Mouse (Mus musculus): ENCODE results near the gene Ppp2r5c. TPM values are rescaled to one million over a fixed set of nuclear protein-coding genes. Genes with fewer than 3 reads are reported as not detected.

Gene Ppp2r5c
- polyA plus RNA-seq, 1 experiment = 59.4 TPM

DNA sequence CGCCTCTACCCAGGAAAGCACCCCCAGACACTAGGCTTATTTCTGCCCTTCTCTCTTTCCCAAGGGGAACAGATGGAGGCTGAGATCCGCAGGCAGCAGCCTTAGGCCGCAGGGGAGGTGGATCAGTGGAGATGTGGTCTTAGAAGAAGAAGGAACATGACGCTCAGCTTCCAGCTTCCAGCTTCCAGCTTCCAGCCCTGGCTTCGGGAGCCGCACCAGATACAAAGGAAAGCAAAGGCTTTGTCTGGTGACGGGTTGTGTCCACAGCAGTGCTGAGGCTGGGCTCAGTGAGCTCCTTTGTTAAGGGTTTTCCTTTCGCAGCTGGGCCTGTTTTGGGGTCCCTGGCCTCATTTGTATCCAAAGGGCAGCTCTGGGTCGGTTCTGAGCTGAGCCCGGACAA lies 16.9 kb upstream of the Ppp2r5c start:
- Histone ChIP-seq H3K4me1 (ENCODE audit: control insufficient read depth, insufficient read depth, low read length) (no peaks in the 10 kb centered on the region), H3K27ac (ENCODE audit: control insufficient read depth, insufficient read depth, low read depth, low read length, poor library complexity) (no peak overlapping the region), H3K4me3 (replicated peaks; ENCODE audit: control insufficient read depth, low read depth, low read length) (no peak overlapping the region)
- no peak for TF ChIP-seq CTCF (IDR thresholded peaks at IDR 0.05; ENCODE audit: control insufficient read depth, insufficient read depth, low read length)
- no peak for TF ChIP-seq POLR2A (IDR thresholded peaks at IDR 0.05; ENCODE audit: borderline replicate concordance, control insufficient read depth, low read depth, low read length)
- 87% methylated on average over 10 of the region's 10 CpGs for WGBS

DNA sequence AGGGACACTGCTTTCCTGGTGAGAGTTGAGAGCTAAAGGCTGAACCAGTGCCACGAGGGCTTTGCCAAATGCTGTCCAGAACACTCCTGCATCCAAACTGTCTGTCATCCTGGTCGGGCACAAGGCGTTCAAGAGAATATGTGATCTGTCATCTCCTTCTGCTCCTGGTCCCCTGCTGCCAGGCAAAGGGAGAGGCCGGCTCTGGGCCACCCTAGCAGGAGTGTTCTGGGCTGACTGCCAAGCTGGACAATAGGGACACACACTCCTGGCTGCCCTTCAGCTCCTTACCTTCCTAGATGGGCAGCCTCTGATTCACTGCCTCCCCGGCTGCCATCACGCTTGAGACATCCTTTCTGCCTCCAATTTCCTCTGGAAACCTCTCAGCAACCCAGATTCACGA lies 15.1 kb upstream of the Ppp2r5c start:
- peaks cover 2% of the 10 kb centered on the region for H3K4me1 ChIP-seq (ENCODE audit: control insufficient read depth, insufficient read depth, low read length)
- TF ChIP-seq POLR2A (IDR thresholded peaks at IDR 0.05; ENCODE audit: borderline replicate concordance, control insufficient read depth, low read depth, low read length) (no peak), CTCF (IDR thresholded peaks at IDR 0.05; ENCODE audit: control insufficient read depth, insufficient read depth, low read length) (no peak)
- H3K4me3 ChIP-seq (replicated peaks; ENCODE audit: control insufficient read depth, low read depth, low read length) = no peak overlapping the region
- WGBS = 64% methylated on average over 7 of the region's 7 CpGs
- H3K27ac ChIP-seq (ENCODE audit: control insufficient read depth, insufficient read depth, low read depth, low read length, poor library complexity) = no peak overlapping the region

- Histone ChIP-seq H3K4me3 (replicated peaks; ENCODE audit: control insufficient read depth, low read depth, low read length) (peak overlapping the region; percentile 36), H3K27ac (ENCODE audit: control insufficient read depth, insufficient read depth, low read depth, low read length, poor library complexity) (peak overlapping the region; percentile 64)
Observed at GRCm38 (mm10) chr12:110436638-110437366, 10.1 kb upstream of the Ppp2r5c start.

DNA sequence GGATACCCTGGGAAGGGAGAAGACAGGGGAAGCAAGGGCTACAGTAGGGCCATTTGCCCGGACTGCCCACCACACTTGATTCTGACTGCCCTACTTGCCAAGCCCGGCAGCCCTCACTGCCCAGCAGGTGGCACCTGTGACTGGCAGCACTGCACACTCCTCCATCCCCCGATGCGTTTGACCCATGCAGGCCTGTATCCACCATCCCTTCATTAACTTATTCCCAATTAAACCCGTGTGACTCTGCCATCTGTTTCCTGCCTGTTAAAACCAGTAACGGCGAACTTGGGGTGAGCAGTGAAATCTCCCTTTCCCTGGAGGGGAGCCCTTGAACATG lies 9.6 kb upstream of the Ppp2r5c start:
- Histone ChIP-seq H3K27ac (ENCODE audit: control insufficient read depth, insufficient read depth, low read depth, low read length, poor library complexity) (peak overlapping the region; percentile 64), H3K4me3 (replicated peaks; ENCODE audit: control insufficient read depth, low read depth, low read length) (no peak overlapping the region), H3K4me1 (ENCODE audit: control insufficient read depth, insufficient read depth, low read length) (peaks cover 6% of the 10 kb centered on the region)
- WGBS = 12% methylated on average over 7 of the region's 7 CpGs
- TF ChIP-seq POLR2A (IDR thresholded peaks at IDR 0.05; ENCODE audit: borderline replicate concordance, control insufficient read depth, low read depth, low read length) (no peak), CTCF (IDR thresholded peaks at IDR 0.05; ENCODE audit: control insufficient read depth, insufficient read depth, low read length) (peak; percentile 66)

More at GRCm38 (mm10) chr12:110436638-110437366, 10.1 kb upstream of the Ppp2r5c start:
- WGBS = 11% methylated on average over 9 of the region's 9 CpGs
- H3K4me1 ChIP-seq (ENCODE audit: control insufficient read depth, insufficient read depth, low read length) = peaks cover 6% of the 10 kb centered on the region
- TF ChIP-seq CTCF (IDR thresholded peaks at IDR 0.05; ENCODE audit: control insufficient read depth, insufficient read depth, low read length) (no peak), POLR2A (IDR thresholded peaks at IDR 0.05; ENCODE audit: borderline replicate concordance, control insufficient read depth, low read depth, low read length) (no peak)

GRCm38 (mm10) chr12:110438367-110438973 lies 8.4 kb upstream of the Ppp2r5c start:
- Histone ChIP-seq H3K4me1 (ENCODE audit: control insufficient read depth, insufficient read depth, low read length) (peaks cover 11% of the 10 kb centered on the region), H3K4me3 (replicated peaks; ENCODE audit: control insufficient read depth, low read depth, low read length) (no peak overlapping the region), H3K27ac (ENCODE audit: control insufficient read depth, insufficient read depth, low read depth, low read length, poor library complexity) (no peak overlapping the region)
- TF ChIP-seq POLR2A (IDR thresholded peaks at IDR 0.05; ENCODE audit: borderline replicate concordance, control insufficient read depth, low read depth, low read length) = no peak
- TF ChIP-seq CTCF (IDR thresholded peaks at IDR 0.05; ENCODE audit: control insufficient read depth, insufficient read depth, low read length) = peak; percentile 54
- WGBS = 39% methylated on average over 5 of the region's 5 CpGs

DNA sequence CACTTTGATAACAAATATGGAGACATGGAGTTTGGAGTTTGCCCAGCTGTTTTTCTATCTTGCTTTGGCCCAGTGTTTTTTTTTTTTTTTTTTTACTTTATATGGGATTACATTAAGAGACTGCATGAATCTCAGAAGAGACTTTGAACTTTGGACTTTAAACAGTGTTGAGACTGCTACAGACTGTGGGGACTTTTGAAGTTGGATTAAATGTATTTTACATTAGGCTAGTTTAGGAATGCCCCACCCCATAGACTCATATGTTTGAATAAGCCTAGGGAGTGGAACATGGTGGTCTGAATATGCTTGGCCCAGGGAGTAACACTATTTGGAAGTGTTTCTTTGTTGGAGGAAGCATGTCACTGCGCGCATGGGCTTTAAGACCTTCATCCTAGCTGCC lies 4.7 kb upstream of the Ppp2r5c start:
- Histone ChIP-seq H3K27ac (ENCODE audit: control insufficient read depth, insufficient read depth, low read depth, low read length, poor library complexity) (no peak overlapping the region; the same call in 1 of the 2 replicates), H3K4me1 (ENCODE audit: control insufficient read depth, insufficient read depth, low read length) (peaks cover 13% of the 10 kb centered on the region), H3K4me3 (replicated peaks; ENCODE audit: control insufficient read depth, low read depth, low read length) (no peak overlapping the region)
- TF ChIP-seq POLR2A (IDR thresholded peaks at IDR 0.05; ENCODE audit: borderline replicate concordance, control insufficient read depth, low read depth, low read length) = no peak
- TF ChIP-seq CTCF (IDR thresholded peaks at IDR 0.05; ENCODE audit: control insufficient read depth, insufficient read depth, low read length) = no peak
- WGBS = 66% methylated on average over 2 of the region's 2 CpGs

GRCm38 (mm10) chr12:110444530-110444929 lies 2.4 kb upstream of the Ppp2r5c start:
- Histone ChIP-seq H3K27ac (ENCODE audit: control insufficient read depth, insufficient read depth, low read depth, low read length, poor library complexity) (no peak overlapping the region), H3K4me3 (replicated peaks; ENCODE audit: control insufficient read depth, low read depth, low read length) (no peak overlapping the region), H3K4me1 (ENCODE audit: control insufficient read depth, insufficient read depth, low read length) (peaks cover 10% of the 10 kb centered on the region)
- WGBS = 83% methylated on average over 5 of the region's 5 CpGs
- TF ChIP-seq POLR2A (IDR thresholded peaks at IDR 0.05; ENCODE audit: borderline replicate concordance, control insufficient read depth, low read depth, low read length) = no peak
- no peak for TF ChIP-seq CTCF (IDR thresholded peaks at IDR 0.05; ENCODE audit: control insufficient read depth, insufficient read depth, low read length)

DNA sequence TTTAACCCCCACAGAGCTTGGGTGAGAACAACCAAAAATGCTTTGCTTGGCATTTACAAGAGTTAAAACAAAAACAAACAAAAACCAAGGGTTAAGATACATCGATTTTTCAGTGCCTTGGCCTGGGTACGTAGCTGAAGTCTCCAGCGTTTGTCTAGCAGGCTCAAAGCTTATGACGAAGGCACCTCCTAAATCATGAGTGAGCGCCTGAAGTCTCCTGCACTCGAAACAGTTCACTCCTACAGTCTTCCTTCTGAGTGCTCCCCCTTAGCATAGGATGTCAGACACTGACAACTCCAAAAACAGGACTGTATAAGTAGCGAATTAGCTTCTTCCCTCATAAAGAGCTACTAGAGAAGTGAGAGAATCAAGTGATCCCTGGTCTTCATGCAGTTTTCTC lies 1.1 kb upstream of the Ppp2r5c start:
- 28% methylated on average over 7 of the region's 7 CpGs for whole genome bisulfite sequencing
- H3K4me3 ChIP-seq (replicated peaks; ENCODE audit: control insufficient read depth, low read depth, low read length) = no peak overlapping the region

More for the DNA sequence above, 1.1 kb upstream of the Ppp2r5c start:
- Histone ChIP-seq H3K27ac (ENCODE audit: control insufficient read depth, insufficient read depth, low read depth, low read length, poor library complexity) (peak overlapping the region; percentile 90; the same call in 1 of the 2 replicates), H3K4me1 (ENCODE audit: control insufficient read depth, insufficient read depth, low read length) (peaks cover 10% of the 10 kb centered on the region)
- TF ChIP-seq CTCF (IDR thresholded peaks at IDR 0.05; ENCODE audit: control insufficient read depth, insufficient read depth, low read length) = no peak
- TF ChIP-seq POLR2A (IDR thresholded peaks at IDR 0.05; ENCODE audit: borderline replicate concordance, control insufficient read depth, low read depth, low read length) = no peak

All from bone marrow, adult 2 months (tissue).